Mouse (Mus musculus) MEL (cell line): ENCODE data around the gene Nudt15.

Source experiments
- CTCF ChIP-seq, 3 experiments: IDR thresholded peaks in 2 of 3; conservative IDR thresholded peaks in 1 of 3; 2 replicates each; pipeline ENCODE4 v1.5.1; 2011 to 2012; ENCODE audit warnings: low read length in 3 of 3, low read depth in 2 of 3, mild to moderate bottlenecking in 2 of 3, improper control_type of control experiment in 1 of 3, inconsistent platforms in 1 of 3, mixed read lengths in 1 of 3, moderate library complexity in 1 of 3; ENCODE audit not compliant: control insufficient read depth in 1 of 3, insufficient read depth in 1 of 3, poor library complexity in 1 of 3, severe bottlenecking in 1 of 3
- EP300 ChIP-seq, 2 experiments: IDR thresholded peaks; 2 replicates each; pipeline ENCODE4 v1.6.1; 2011; ENCODE audit warnings: improper control_type of control experiment in 2 of 2, low read length in 2 of 2, low read depth in 1 of 2, mild to moderate bottlenecking in 1 of 2
- GATA1 ChIP-seq: IDR thresholded peaks from 2 replicates; pipeline ENCODE4 v1.6.1; 2011; ENCODE audit warnings: low read depth, low read length, improper control_type of control experiment
- MXI1 ChIP-seq: IDR thresholded peaks from 2 replicates; pipeline ENCODE4 v1.6.1; 2011; ENCODE audit warnings: mild to moderate bottlenecking, low read depth, low read length, improper control_type of control experiment
- MYC ChIP-seq: IDR thresholded peaks from 2 replicates; pipeline ENCODE4 v1.6.1; 2011; ENCODE audit warnings: low read depth, mild to moderate bottlenecking, low read length, improper control_type of control experiment, moderate library complexity
- NELFE ChIP-seq: IDR thresholded peaks from 2 replicates; pipeline ENCODE4 v1.6.1; 2011; ENCODE audit warnings: low read depth, low read length, improper control_type of control experiment
- POLR2A ChIP-seq, 2 experiments: IDR thresholded peaks; 2 replicates each; pipeline ENCODE4 v1.6.1; 2011 to 2012; ENCODE audit warnings: low read length in 2 of 2, mild to moderate bottlenecking in 2 of 2, control low read depth in 1 of 2, improper control_type of control experiment in 1 of 2, low read depth in 1 of 2, moderate library complexity in 1 of 2; ENCODE audit not compliant: control insufficient read depth in 1 of 2, insufficient read depth in 1 of 2, poor library complexity in 1 of 2
- POLR2AphosphoS2 ChIP-seq: IDR thresholded peaks from 2 replicates; pipeline ENCODE4 v1.6.1; 2011; ENCODE audit warnings: low read length, improper control_type of control experiment
- POLR2AphosphoS5 ChIP-seq: IDR thresholded peaks from 2 replicates; pipeline ENCODE4 v1.6.1; 2012; ENCODE audit warnings: low read depth, borderline replicate concordance, mild to moderate bottlenecking, inconsistent platforms, low read length, moderate library complexity, mixed read lengths
- TBP ChIP-seq: IDR thresholded peaks from 2 replicates; pipeline ENCODE4 v1.8.0; 2011; ENCODE audit warnings: low read depth, low read length, improper control_type of control experiment
- USF2 ChIP-seq, 2 experiments: IDR thresholded peaks; 2 replicates each; pipeline ENCODE4 v1.6.1; 2011 to 2012; ENCODE audit warnings: improper control_type of control experiment in 2 of 2, low read length in 2 of 2, borderline replicate concordance in 1 of 2, inconsistent platforms in 1 of 2, low read depth in 1 of 2, mild to moderate bottlenecking in 1 of 2; ENCODE audit not compliant: insufficient read depth in 1 of 2

DNA sequence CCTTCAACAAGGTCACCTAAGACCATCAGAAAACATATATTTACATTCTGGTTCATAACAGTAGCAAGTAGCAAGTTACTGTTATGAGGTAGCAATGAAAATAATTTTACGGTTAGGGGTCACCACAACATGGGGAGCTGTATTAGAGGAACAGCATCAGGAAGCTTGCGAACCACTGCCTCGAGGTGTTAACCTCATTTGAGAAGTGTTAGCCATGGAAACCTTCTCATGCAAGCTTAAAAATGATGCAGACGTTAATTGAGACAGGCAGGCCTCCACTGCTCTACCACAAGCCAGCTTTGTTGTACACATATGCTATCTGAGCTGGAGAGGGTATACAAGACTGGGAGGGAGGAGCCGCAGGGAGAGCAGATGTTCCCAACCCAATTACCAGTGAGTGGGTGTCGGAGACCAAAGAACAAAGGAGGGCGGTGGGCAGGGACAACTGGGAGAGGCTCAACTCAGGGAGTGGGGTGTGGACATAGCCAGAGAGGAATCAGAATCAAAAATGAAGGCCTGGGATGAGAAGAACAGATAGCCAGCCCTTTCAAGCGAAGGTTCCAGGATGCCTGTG lies 71.6 kb downstream of the Nudt15 start:
- TF ChIP-seq CTCF (IDR thresholded peaks at IDR 0.05 in 2 of 3, conservative IDR thresholded peaks at IDR 0.05 in 1 of 3; ENCODE audit: control insufficient read depth in 1 of 3, insufficient read depth in 1 of 3, low read depth in 2 of 3, low read length in 3 of 3, poor library complexity in 1 of 3, severe bottlenecking in 1 of 3) (no peak), POLR2A (IDR thresholded peaks at IDR 0.05; ENCODE audit: control insufficient read depth in 1 of 2, insufficient read depth in 1 of 2, low read depth in 1 of 2, low read length in 2 of 2, poor library complexity in 1 of 2) (no peak), TBP (no peak), USF2 (IDR thresholded peaks at IDR 0.05; ENCODE audit: borderline replicate concordance in 1 of 2, insufficient read depth in 1 of 2, low read depth in 1 of 2, low read length in 2 of 2) (no peak), EP300 (IDR thresholded peaks at IDR 0.05; ENCODE audit: low read depth in 1 of 2, low read length in 2 of 2) (no peak), GATA1 (no peak), POLR2AphosphoS2 (no peak), MYC (no peak), MXI1 (no peak), POLR2AphosphoS5 (no peak), NELFE (no peak)
